Mouse (Mus musculus): ENCODE data around the gene Usp3.

The Usp3 gene

DNA sequence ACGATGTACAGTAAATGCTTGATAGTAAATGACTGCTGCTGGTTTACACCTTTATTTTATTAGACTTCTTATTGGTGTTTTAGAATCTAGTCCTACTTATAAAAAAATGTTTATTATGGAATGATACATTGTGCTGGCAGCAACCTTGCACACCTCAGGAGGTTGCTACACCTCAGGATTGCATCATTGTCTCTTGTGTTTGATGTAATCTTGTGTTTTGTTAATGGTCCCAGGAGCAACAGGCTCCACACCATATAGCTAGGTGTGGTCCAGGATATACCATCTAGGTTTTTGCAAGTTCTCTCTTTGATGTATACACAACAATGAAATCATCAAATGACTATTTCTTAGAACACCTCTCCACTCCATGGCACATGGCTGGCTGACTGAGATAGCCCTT is 11.0 kb upstream of the Usp3 start:
- no peak for DNase-seq (ENCODE audit: low spot score in 2 of 2)

DNA sequence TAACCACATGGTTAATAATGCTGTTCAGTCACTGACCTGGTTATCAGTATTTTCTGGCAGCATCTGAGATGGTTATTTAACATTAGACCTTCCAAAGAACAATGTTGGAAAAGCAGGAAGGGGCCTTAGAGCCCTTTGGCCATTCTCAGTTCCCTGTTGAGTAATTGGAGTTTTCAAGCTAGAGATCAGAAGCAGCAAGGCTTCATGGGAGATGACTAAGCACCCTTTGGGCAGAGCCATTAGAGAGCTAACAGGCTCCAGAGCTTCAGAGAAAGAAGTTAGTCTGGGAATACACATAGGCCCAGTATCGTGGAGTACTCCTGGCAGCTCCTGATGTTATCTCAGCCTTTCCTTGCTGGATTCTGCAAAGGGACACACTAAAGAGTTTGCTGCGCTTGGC is 8.1 kb upstream of the Usp3 start:
- no peak for DNase-seq (ENCODE audit: low spot score in 2 of 2)

DNA sequence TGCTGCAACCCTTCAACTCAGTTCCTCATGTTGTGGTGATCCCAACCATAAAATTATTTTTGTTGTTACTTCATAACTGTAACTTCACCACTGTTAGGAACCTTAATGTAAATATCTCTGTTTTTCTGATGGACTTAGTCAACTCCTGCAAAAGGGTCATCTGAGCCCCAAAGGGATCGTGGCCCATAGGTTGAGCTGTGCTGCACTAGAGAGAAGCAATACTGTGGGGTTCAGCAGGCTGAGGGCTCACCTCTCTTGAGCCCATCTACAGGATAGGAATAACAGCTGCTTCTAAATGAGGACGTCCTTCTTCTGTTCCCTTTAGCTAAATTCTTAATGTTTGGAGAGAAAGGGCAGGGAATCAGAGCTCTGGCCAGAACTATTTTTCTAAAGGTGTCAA is 7.6 kb upstream of the Usp3 start:
- no peak for DNase-seq (ENCODE audit: low spot score in 2 of 2)

DNA sequence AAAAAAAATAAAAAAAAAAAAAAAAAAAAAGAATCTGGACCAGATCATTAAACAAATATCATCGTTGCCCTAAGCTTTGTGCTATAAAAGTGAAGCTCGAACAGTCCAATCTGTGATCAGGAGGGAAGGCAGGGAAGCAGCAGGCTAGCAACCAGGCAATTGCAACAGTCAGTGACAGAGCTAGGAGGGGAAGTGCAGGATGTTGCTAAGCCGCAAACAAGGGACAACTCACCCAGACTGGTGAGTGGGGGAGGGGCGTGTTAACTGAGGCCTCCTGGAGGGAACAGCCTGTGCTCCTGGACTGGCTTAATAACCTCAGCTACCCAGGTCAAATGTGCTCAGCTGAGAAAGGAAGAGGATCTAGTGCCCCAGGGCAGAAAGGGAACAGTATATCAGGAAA is 6.6 kb upstream of the Usp3 start:
- no peak for DNase-seq (ENCODE audit: low spot score in 2 of 2)

DNA sequence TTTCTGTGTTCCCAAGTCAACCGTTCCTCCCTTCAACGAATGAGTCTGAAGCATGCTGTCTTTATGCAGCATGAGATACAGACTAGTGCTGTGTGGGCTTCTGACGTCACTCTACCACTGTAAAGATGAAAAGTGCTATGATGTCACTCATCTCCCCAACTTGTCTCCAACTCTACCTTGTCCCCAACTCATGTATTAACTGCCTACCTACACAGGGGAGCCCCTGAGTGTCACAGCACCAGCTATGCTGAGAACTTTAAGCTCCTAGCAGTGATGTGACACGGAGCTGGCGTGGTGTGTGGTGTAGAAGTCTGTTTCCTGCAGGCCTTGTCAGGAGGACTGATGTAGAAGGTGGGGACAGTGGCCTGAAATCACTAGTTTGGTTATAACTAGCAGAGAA is 5.7 kb upstream of the Usp3 start:
- DNase-seq (ENCODE audit: low spot score in 2 of 2), result no peak

DNA sequence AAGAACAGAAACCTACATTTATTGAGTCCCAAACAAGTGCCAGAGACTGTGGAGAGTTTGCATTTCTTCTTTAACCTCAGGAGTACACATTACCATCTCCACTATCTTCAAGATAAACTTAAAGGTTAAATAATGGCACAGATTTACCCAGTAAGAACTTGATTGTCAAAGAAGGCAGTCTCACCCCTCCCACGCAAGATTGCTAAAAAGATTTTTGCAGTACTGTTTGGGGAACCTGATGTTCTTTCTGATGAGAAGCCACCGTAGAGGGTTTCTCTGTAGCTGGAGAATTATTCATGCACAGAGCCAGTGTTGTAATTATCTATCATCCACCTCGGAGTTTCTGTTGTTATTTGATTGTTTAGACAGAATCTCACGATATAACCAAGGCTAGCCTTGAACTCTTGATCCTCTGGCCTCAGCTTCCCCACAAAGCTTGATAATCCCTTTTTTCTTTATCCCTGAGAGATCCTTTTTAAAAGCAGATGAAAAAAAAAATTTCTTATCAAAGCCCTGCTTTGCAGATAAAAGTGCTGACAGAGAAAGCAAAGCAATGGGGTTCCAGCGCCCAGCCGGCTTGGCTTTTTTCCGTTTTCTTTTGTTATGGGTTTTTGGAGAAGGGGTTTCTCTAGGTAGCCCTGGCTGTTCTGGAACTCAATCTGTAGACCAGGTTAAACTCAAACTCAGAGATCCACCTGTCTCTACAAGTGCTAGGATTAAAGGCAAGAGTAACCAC is 4.7 kb upstream of the Usp3 start:
- no peak for DNase-seq (ENCODE audit: low spot score in 2 of 2)

DNA sequence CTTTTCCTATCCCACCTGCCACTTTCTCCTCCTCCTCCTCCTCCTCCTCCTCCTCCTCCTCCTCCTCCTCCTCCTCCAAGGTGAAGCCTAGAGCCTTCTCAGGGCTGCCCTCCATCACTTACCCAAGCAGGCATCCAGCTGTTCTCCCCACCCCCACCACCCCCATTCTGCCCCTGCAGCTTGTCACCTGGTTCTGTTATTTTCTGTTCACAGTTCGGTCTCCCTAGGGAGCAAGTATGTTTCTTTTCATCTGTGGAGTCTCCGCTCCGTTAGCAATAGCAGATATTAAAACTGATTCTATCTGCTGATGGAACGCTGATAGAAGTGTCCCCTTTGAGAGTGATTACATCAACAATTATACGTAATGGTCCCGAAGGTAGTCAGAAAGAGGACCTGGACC is 4.1 kb upstream of the Usp3 start:
- DNase-seq (ENCODE audit: low spot score in 2 of 2), result no peak

DNA sequence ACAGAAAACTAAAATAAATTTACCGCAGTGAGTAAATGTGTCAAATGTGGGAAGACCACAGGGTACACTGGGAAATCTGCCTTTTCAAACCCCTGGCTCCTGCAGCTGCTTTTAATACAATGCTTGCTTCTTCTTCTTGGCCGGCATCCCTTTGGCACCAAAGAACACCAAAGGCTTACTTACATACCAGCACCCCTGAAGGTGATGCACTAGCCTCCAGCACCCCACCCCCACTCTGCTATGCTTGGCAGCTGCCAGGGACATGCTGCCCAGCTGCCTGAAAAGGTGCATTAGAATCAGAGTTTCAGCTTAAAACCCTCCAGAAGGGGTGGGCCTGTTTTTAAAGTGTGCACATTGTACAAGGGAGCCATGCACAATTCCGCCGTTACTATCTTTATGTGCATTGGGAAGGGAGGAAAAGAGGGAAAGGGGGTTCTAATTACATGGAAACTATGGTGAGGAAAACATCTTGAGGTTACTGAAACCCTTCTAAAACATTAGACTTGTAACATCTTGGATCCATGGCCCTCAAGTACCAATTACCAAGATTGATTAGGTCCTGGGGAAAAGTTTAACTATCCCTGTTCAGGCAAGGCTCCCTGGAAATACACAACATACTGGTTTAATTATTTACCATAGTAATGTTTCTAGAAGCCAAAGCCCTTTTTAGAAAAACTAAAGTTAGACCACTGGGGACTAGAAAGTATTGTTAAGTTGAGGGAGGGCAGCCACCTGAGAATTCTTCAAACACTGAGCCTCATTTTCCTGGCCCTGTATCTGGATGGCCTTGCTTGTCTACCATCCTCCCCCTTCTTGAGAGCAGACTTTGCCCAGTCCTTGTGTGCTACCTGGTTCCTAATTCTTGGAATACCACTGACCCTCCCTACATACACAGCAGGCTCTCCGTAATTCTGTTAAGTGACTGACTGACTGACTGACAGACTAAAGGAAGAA is 3.1 kb upstream of the Usp3 start:
- DNase-seq (ENCODE audit: low spot score in 2 of 2), result no peak

DNA sequence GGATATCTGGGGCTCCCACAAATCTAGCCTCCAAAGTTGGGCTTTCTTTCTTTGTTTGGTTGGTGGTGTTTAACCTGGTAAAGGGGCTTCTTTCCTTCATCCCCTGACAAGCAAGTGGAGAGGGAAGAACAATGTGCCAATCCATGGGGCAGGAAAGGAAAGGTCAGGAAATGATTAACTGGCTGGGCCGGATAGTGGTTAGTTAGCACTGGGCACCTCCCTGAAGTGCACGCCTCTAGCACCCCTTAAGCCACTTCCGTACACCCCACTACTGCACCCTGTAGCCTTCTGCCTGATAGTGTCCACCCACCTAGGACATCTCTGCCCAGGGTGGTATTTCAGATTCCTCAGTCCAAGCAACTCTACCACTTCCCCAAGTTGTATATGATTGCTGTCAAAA is 1.1 kb upstream of the Usp3 start:
- no peak for DNase-seq (ENCODE audit: low spot score in 2 of 2)

DNA sequence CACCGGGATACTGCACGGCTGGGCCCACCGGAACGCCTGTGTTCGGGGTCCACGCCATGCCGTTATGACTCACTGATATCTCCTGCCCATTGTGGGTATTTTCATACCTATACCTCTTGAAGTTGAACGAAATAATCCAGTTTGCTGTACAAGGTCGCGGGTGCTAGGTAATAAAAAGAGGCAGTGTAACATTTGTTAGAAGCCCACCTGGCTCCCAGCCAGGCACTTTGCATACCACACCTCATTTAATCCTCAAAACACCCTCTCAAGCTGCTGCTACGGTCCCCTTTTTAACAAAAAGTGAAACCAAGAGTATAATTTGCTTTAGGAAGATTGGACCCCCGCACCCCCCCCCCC is 649 bp upstream of the Usp3 start:
- DNase-seq (ENCODE audit: low spot score in 2 of 2), result peak in 1 of 2 experiments; percentile 16

DNA sequence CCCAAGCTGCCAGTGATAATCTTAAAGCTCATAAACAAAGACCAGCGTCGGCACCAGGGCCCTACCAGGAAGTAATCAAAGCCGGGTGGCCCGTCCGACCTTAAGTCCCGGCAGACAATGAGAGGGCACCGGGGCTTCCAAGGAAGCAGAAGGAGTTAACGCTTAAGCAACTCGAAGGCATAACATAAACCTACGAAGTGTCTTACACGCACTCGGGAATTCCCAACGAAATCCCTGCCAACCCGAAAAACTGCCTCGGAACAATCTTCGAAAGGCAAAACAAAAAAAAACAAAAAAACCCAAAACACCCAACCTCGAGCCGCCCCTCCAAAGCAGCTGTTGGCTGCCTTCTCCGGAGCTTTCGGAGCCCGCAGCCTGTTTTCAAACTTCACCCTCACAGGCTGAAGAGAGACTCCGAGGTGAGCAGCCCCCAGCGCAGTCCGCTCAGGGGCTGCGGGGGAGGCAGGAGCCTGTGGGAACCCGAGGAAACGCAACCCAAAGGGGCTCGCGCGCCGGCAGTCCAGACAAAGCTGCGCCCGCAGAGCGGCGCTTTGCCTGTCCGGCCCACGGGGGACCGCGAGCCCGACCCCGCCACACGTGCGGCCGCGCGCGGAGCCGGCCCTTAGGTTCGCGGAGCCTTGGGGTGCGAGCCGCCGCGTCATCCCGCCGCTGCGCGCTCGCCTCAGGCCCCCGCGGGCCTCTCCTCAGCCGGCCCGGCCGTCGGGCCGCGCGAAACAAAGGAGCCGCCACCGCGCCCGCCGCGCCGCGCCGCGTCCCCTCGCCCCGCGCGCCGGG is 894 bp downstream of the Usp3 start:
- DNase-seq (ENCODE audit: low spot score in 2 of 2), result peak in 1 of 2 experiments; percentile 35

DNA sequence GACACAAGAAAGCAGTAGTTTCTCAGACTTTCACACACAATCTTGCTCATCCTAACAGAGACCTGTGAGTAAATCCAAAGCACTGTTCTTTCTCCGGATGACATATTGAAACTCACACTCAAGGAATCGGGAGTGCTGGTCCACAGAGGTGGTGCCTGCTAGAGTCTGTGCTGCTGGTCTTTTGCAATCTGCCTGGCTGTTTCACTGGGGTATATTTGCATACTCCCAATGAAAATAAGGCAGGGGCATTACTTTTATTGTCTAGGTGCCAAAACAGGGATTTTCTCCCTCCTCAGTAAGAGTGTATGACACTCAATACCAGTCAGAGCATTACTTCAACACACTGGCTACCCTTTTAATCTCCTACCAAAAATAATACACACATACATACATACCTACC is 2.9 kb downstream of the Usp3 start:
- DNase-seq (ENCODE audit: low spot score in 2 of 2), result no peak

DNA sequence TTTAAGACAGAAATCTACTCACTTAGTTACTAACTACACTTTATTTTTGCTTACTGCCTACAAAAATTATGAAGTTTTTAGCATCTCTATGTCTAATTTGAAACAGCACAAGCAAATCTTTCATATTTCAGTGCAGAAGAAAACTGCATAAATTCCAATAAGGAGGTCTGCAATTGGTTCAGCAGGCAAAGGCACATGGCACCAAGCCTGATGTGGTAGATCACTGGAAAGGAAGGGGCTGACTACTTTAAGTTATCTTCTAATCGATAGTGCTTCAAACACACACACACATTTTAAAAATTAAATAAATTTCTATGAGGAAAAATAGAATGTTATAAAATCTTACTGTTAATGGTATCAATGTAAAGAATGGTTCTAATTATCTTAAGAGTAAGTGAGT is 5.9 kb downstream of the Usp3 start:
- no peak for DNase-seq (ENCODE audit: low spot score in 2 of 2)

DNA sequence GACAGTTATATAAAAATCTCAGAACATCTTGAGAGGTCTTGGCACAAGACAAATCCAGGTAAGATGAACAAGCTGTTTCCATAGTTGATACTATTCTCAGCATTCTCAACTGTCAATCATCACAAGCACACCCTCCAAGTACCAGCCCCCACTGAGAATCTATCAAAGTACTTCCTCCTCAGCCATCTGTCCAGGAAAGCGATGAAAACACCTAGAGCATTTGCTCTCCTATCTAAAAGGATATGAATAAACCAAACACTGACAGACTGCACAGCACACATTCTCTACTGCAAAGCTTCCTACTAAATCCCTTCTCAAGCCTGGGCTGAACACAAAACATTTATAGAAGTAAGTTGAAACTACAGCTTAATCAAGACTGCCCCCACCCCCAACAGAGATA is 6.4 kb downstream of the Usp3 start:
- no peak for DNase-seq (ENCODE audit: low spot score in 2 of 2)

DNA sequence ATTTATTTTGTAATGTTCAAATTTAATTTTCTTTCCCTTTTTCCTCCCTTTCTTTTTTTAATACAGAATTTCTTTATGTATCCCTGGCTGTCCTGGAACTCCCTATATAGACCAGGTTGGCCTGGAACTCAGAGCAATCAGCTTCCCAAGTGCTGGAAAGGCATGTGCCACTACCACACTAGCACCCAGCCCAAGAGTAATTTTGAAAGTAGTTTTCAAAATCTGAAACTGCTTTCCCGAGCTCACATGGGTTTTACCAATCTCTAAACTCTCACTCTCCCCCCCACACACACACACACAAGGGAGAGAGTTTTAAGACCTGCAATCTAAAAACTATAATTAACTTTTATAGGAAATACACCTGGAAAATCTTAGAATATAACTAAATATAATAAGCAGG is 7.8 kb downstream of the Usp3 start:
- no peak for DNase-seq (ENCODE audit: low spot score in 2 of 2)

DNA sequence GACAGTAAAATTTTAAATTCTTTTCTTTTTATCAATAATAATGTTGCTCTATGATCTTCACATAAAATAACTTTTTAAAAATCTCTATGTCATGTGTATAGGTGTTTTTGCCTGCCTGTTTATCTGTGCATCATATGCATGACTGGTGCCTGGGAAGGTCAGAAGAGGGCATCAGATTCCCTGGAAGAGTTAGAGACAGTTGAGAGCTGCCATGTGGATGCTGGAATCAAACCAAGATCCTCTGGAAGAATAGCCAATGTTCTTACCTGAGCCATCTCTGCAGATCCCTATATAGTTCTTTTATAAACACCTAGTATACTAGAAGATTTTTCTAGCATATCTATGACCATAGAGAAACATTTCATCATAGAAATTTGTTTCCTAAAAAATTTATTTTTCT is 8.8 kb downstream of the Usp3 start:
- DNase-seq (ENCODE audit: low spot score in 2 of 2), result no peak

DNA sequence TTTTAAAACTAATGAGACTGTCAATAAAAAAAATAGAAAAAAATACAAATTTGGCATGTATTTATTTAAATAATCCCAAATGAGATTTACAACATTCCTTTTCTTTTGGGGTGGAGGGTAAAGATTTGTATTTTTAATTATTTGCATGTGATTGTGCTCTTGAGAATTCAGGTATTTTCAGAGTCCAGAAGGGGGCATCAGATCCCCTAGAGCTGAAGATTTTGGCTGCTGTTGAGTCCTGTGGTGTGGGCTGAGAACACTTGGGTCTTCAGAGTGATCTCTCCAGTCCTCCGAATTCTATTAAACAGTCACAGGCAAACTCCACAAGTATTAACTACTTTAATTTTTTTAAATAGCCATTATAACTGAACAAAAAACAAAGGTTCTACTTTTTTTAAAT is 9.7 kb downstream of the Usp3 start:
- no peak for DNase-seq (ENCODE audit: low spot score in 2 of 2)

DNA sequence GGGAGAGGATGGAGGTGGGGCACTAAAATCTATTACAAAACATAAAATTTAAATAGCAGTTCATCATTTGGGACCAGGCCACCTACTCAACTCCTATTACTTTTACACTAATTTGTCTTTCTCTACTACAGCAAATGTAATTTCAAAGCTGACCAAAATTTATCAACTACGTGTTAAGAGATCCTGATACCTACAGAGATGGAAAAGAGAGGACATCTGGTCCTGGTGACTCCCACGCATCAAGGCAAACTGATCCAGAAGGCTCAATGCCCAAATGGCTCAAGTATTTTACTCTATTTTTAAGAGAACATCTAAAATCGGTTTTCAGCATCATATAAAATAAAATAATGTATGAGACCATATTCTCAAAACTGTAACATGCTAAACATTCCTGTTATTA is 11.2 kb downstream of the Usp3 start:
- DNase-seq (ENCODE audit: low spot score in 2 of 2), result no peak

DNA sequence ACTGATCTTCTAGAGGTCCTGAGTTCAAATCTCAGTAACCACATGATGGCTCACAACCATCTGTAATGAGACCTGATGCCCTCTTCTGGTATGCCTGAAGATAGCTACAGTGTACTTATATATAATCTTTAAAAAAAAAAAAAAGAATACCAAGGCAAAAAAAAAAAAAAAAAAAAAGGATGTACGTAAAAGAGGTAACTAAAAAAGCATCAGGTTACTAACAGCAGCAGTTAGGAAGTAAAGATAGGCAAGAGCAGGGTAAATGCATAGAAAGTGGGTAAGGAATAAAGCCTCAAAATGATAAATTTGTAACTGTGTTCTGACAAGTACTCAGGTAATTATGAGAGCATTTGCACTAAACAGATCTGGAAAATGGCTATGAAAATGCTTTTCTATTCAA is 12.2 kb downstream of the Usp3 start:
- no peak for DNase-seq (ENCODE audit: low spot score in 2 of 2)

DNA sequence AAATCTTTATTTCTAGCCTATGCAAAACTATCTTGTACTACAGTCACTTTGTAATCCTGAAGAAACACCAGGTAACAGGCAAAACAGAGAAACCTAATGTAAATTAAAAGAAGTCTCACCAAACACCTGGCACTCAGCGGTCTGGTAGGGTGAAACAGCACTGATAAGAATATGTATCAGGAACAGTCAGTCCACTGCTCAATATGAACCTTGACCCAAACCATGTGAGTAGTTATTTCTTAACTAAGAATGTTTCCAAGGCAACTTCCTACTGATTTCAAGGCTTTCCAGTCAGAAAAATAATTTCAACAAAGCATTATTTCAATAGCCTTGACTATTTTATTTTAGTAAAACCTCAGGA is 17.1 kb downstream of the Usp3 start:
- DNase-seq (ENCODE audit: low spot score in 2 of 2), result no peak

DNA sequence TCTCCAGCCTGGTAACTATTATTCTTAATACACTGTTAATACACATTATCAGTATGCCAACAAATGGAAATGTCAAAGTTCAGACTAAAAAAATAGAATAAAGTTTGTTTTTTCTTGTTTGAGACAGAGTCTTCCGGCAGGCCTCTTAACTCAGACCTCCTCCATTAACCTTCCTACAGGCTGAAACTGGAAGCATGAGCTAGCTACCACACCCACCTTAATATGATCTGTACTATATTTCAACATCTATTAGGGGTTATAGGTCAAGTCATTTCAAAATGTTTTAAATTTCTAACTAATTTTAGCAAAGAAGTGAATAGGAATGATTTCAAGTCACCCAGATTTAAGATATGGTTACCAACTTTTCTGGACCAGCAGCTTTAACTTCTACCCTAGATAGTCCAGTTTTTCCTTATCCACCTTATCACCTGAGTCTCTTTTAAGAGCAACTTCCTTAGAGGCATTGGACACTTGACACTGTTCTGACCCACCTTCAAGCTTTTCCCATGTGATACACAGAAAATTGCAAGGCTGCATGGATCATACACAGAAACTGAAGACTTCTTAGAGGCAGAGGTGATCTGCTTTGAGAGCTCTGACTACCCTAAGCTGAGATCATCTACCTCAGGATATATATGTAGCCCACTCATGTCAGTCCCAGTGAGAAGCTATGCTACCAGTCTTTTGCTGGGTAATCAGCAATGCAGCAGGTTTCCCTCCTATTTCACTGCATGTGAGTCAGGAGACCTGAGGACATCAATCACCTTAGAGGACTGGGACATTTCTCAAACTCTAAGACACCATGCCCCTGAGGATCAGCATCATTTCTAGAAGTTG is 17.7 kb downstream of the Usp3 start:
- DNase-seq (ENCODE audit: low spot score in 2 of 2), result no peak
